Mouse (Mus musculus) embryo, embryonic 11.5 days (tissue): ENCODE measurements around the gene N4bp2l2.
A peak's percentile ranks its signal among the peaks of the same experiment; 100 is the strongest.
"Not testable (repeated sequence)": the region's sequence is repeated elsewhere in the genome, so short reads cannot be mapped to it uniquely, and the experiment has no call there.

ENCODE experiments used
- DNase-seq: peaks from one replicate; pipeline ENCODE4 v3.0.0-alpha.2; 2012; ENCODE audit warnings: low read depth, low spot score

N4bp2l2 gene

GRCm38 (mm10) chr5:150666133-150666739, at the start of gene N4bp2l2:
Gene N4bp2l2, minus strand, starts transcription at chr5:150666183.
- not testable (repeated sequence) for DNase-seq

- no peak for DNase-seq
These were observed 47.4 kb upstream of the N4bp2l2 start for GRCm38 (mm10) chr5:150713431-150713830.

GRCm38 (mm10) chr5:150711503-150711902, 45.5 kb upstream of the N4bp2l2 start:
- DNase-seq = no peak

GRCm38 (mm10) chr5:150707181-150707580, 41.2 kb upstream of the N4bp2l2 start:
- DNase-seq = not testable (repeated sequence)

- not testable (repeated sequence) for DNase-seq
These were observed 40.7 kb upstream of the N4bp2l2 start for GRCm38 (mm10) chr5:150706651-150707050.

- no peak for DNase-seq
These were observed 36.7 kb upstream of the N4bp2l2 start for GRCm38 (mm10) chr5:150702714-150703113.

GRCm38 (mm10) chr5:150693277-150693676, 27.3 kb upstream of the N4bp2l2 start:
- no peak for DNase-seq

- DNase-seq = no peak
These were observed 24.7 kb upstream of the N4bp2l2 start for GRCm38 (mm10) chr5:150690685-150691084.

- DNase-seq = not testable (repeated sequence)
These were observed 16.9 kb upstream of the N4bp2l2 start for GRCm38 (mm10) chr5:150682862-150683261.

GRCm38 (mm10) chr5:150674866-150675265, 8.9 kb upstream of the N4bp2l2 start:
- no peak for DNase-seq

GRCm38 (mm10) chr5:150673880-150674621, 8.1 kb upstream of the N4bp2l2 start:
- peak; percentile 24 for DNase-seq

GRCm38 (mm10) chr5:150673153-150673835, 7.3 kb upstream of the N4bp2l2 start, which contains the start of gene Pds5b:
Gene Pds5b, plus strand, starts transcription at chr5:150673739.
- peak; percentile 95 for DNase-seq

- DNase-seq = no peak
These were observed 6.4 kb upstream of the N4bp2l2 start for GRCm38 (mm10) chr5:150672343-150672742.

GRCm38 (mm10) chr5:150668731-150669130, 2.7 kb upstream of the N4bp2l2 start:
- DNase-seq = no peak

- peak; percentile 97 for DNase-seq
These were observed 640 bp downstream of the N4bp2l2 start for GRCm38 (mm10) chr5:150665132-150665954.

GRCm38 (mm10) chr5:150664794-150665131, 1.2 kb downstream of the N4bp2l2 start:
- DNase-seq = peak; percentile 5

GRCm38 (mm10) chr5:150663926-150664325, 2.1 kb downstream of the N4bp2l2 start:
- not testable (repeated sequence) for DNase-seq

- not testable (repeated sequence) for DNase-seq
These were observed 5.7 kb downstream of the N4bp2l2 start for GRCm38 (mm10) chr5:150660296-150660695.

- not testable (repeated sequence) for DNase-seq
These were observed 6.6 kb downstream of the N4bp2l2 start for GRCm38 (mm10) chr5:150659425-150659824.

GRCm38 (mm10) chr5:150654548-150654947, 11.4 kb downstream of the N4bp2l2 start:
- no peak for DNase-seq

GRCm38 (mm10) chr5:150652578-150652977, 13.4 kb downstream of the N4bp2l2 start:
- no peak for DNase-seq

GRCm38 (mm10) chr5:150644926-150645325, 21.1 kb downstream of the N4bp2l2 start:
- DNase-seq = no peak
